Mouse (Mus musculus) CD4-positive helper T cell, adult 2 months (primary cell): ENCODE data around the gene Vmn1r57.
"Not testable (repeated sequence)": the region's sequence is repeated elsewhere in the genome, so short reads cannot be mapped to it uniquely, and the experiment has no call there.

Experiments used
- DNase-seq: peaks from one replicate; pipeline ENCODE4 v3.0.0-alpha.2; 2012; ENCODE audit warnings: low read depth, missing footprints, low spot score

The Vmn1r57 gene

DNA sequence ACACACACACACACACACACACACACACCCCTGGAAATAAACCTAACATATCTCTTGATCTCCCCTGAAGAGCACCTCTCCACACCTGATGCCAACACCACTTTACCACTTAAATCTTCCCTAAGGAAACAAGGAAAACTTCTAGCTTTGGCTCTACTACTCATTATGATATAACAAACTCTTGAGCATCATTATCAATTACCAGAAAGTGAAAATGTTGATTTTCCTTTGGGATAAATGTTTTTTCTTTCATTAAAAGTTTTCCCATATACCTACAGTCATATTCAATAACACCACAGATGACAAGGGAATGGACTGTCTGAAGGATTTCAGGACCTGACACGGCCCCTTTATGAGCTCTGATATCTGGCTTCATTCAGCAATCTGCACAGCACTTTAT, at the start of gene Vmn1r57:
Gene Vmn1r57 (plus strand): TSS at position 301 of the 400 bp plus-strand sequence.
- not testable (repeated sequence) for DNase-seq

DNA sequence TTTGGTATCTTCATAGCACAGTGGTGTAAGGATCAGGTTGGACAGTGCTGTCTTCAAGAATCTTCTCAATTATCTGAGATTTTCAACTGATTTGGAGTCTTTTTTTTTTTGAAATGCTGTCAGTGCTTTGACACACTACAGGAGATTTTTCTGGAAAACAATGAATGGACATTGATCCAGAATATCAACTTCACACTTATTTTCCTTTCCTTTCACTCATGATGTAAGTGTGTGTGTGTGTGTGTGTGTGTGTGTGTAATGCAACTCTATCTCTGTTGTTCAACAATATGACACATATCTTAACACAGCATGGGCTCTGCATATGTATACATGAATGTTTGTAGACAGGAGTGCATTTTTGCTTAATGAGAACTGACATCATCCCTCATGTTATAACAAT, 21.6 kb upstream of the Vmn1r57 start, which contains the start of gene Vmn1r56:
Gene Vmn1r56 (minus strand): TSS at position 101 of the 400 bp plus-strand sequence.
- DNase-seq = not testable (repeated sequence)

DNA sequence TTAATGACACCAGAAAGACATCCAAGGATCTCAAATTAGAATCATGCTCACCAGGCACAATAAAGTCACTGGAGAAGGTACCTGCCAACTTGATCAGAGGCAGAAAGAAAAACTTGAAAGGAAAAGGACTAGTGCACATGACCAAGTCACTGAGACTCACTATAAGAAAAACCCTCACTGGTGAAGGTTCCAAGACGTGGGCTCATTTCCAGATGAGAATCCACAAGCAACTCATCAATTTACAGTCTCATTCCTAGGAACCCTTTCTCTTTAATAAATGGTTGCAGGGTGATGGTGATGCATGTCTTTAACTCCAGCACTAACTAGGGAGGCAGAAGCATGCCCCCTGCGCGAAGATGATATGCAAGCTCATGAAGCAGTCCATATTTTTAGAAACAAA, 44.8 kb downstream of the Vmn1r57 start:
- no peak for DNase-seq
